Mouse (Mus musculus) hindbrain, embryonic 11.5 days (tissue): ENCODE data around the gene Wdr18. TPM values are rescaled to one million over a fixed set of nuclear protein-coding genes. Genes with fewer than 3 reads are reported as not detected.

Experiments
- ATAC-seq: fragments of 200-750 bp; cut with Nextera tagmentation; 2 replicates; pipeline ENCODE4 v1.8.0; 2017; ENCODE audit warnings: mild to moderate bottlenecking, moderate TSS enrichment, moderate library complexity; ENCODE audit not compliant: low FRiP score
- DNase-seq: peaks from one replicate; pipeline ENCODE4 v3.0.0-alpha.2; 2015; ENCODE audit warnings: low spot score
- H3K27ac ChIP-seq: fragments of 300-500 bp; sonication (generic); 2 replicates; pipeline ENCODE4 v1.5.1; 2014; ENCODE audit warnings: mild to moderate bottlenecking, low read depth, low read length
- H3K27me3 ChIP-seq: fragments of 300-500 bp; sonication (generic); 2 replicates; pipeline ENCODE4 v1.6.1; 2014; ENCODE audit warnings: mild to moderate bottlenecking, low read length, moderate library complexity, mixed read lengths; ENCODE audit not compliant: control insufficient read depth, insufficient read depth
- H3K36me3 ChIP-seq: fragments of 300-500 bp; sonication (generic); 2 replicates; pipeline ENCODE4 v1.6.1; 2014; ENCODE audit warnings: mild to moderate bottlenecking, low read length, moderate library complexity, mixed read lengths; ENCODE audit not compliant: control insufficient read depth, insufficient read depth
- H3K4me1 ChIP-seq: fragments of 300-500 bp; sonication (generic); replicated peaks from 2 replicates; pipeline ENCODE4 v1.6.1; 2014; ENCODE audit warnings: low read length, mixed read lengths; ENCODE audit not compliant: control insufficient read depth, insufficient read depth
- H3K4me2 ChIP-seq: fragments of 300-500 bp; sonication (generic); replicated peaks from 2 replicates; pipeline ENCODE4 v1.6.1; 2014; ENCODE audit warnings: mild to moderate bottlenecking, low read depth, low read length
- H3K4me3 ChIP-seq: fragments of 300-500 bp; sonication (generic); 2 replicates; pipeline ENCODE4 v1.5.1; 2014; ENCODE audit warnings: low read depth, low read length
- H3K9ac ChIP-seq: fragments of 300-500 bp; sonication (generic); 2 replicates; pipeline ENCODE4 v1.6.1; 2014; ENCODE audit warnings: low read depth, low read length
- H3K9me3 ChIP-seq: fragments of 300-500 bp; sonication (generic); 2 replicates; pipeline ENCODE4 v1.6.1; 2016; ENCODE audit warnings: low read length; ENCODE audit not compliant: control insufficient read depth
- WGBS: fragments of 180-500 bp; shearing (Covaris S2); extraction: QIAGEN DNeasy Blood & Tissue Kit; methylation state at CpG from one replicate; pipeline ENCODE4 v1.1.7; 2014; 5-methylcytosine and 5-hydroxymethylcytosine counted together
- polyA plus RNA-seq: library from polyadenylated mRNA; unstranded; fragments of >200 nt; fragmentation: Nextera tagmentation; extraction: Ambion mirVana; gene quantifications from 2 replicates; pipeline ENCODE4 v1.2.1, GENCODE M21; 2014

Wdr18 gene
- polyA plus RNA-seq, 1 experiment from 2014 or later, result 94.7 TPM

GRCm38 (mm10) chr10:79997819-79998218, 37.9 kb downstream of the Wdr18 start:
- H3K4me1 ChIP-seq, result peaks cover 4% of the 10 kb centered on the region
- WGBS, result 12% methylated on average over 15 of the region's 15 CpGs
- peak overlapping the region; percentile 66 for H3K4me2 ChIP-seq
- H3K36me3 ChIP-seq, result no peaks in the 10 kb centered on the region
- peak; percentile 26 for ATAC-seq
- H3K9ac ChIP-seq, result peak overlapping the region; percentile 45; the same call in 1 of the 2 replicates
- peaks cover 19% of the 10 kb centered on the region for H3K27me3 ChIP-seq
- peak overlapping the region; percentile 46 for H3K4me3 ChIP-seq
- no peaks in the 10 kb centered on the region for H3K9me3 ChIP-seq
- peak overlapping the region; percentile 58 for H3K27ac ChIP-seq
- DNase-seq, result no peak

GRCm38 (mm10) chr10:80001945-80002344, 42.0 kb downstream of the Wdr18 start:
- Histone ChIP-seq H3K9ac (no peak overlapping the region), H3K4me3 (no peak overlapping the region), H3K36me3 (no peaks in the 10 kb centered on the region), H3K27ac (no peak overlapping the region), H3K4me1 (peaks cover 4% of the 10 kb centered on the region), H3K9me3 (no peaks in the 10 kb centered on the region), H3K27me3 (peaks cover 26% of the 10 kb centered on the region), H3K4me2 (no peak overlapping the region)
- WGBS, result 66% methylated on average over 9 of the region's 9 CpGs
- DNase-seq, result no peak
- ATAC-seq, result no peak

- WGBS, result 20% methylated on average over 21 of the region's 21 CpGs
- peaks cover 26% of the 10 kb centered on the region for H3K27me3 ChIP-seq
- peaks cover 4% of the 10 kb centered on the region for H3K4me1 ChIP-seq
- no peaks in the 10 kb centered on the region for H3K9me3 ChIP-seq
- no peaks in the 10 kb centered on the region for H3K36me3 ChIP-seq
- DNase-seq (no peak), ATAC-seq (no peak)
- H3K4me3 ChIP-seq, result no peak overlapping the region
- no peak overlapping the region for H3K27ac ChIP-seq
- no peak overlapping the region for H3K9ac ChIP-seq
- H3K4me2 ChIP-seq, result no peak overlapping the region
Measured at GRCm38 (mm10) chr10:80002829-80003228, 42.9 kb downstream of the Wdr18 start.

- 0 out of 2 replicates have a peak, but pooled peaks cover 2% of the 10 kb centered on the region for H3K4me1 ChIP-seq
- no peak overlapping the region for H3K27ac ChIP-seq
- DNase-seq, result no peak
- 0 out of 2 replicates have a peak, but pooled peaks cover 3% of the 10 kb centered on the region for H3K36me3 ChIP-seq
- ATAC-seq, result no peak
- no peak overlapping the region for H3K4me3 ChIP-seq
- H3K9me3 ChIP-seq, result no peaks in the 10 kb centered on the region
- no peak overlapping the region for H3K4me2 ChIP-seq
- 60% methylated on average over 9 of the region's 9 CpGs for WGBS
- H3K9ac ChIP-seq, result no peak overlapping the region
- peaks cover 26% of the 10 kb centered on the region for H3K27me3 ChIP-seq
Measured at GRCm38 (mm10) chr10:80003374-80004232, 43.7 kb downstream of the Wdr18 start.

GRCm38 (mm10) chr10:80004233-80004705, 44.3 kb downstream of the Wdr18 start:
- ATAC-seq, result no peak
- Histone ChIP-seq H3K9me3 (no peaks in the 10 kb centered on the region), H3K27ac (no peak overlapping the region), H3K4me2 (no peak overlapping the region), H3K9ac (no peak overlapping the region), H3K4me3 (no peak overlapping the region), H3K27me3 (peaks cover 26% of the 10 kb centered on the region), H3K36me3 (0 out of 2 replicates have a peak, but pooled peaks cover 3% of the 10 kb centered on the region), H3K4me1 (0 out of 2 replicates have a peak, but pooled peaks cover 2% of the 10 kb centered on the region)
- DNase-seq, result no peak
- WGBS, result 96% methylated on average over 8 of the region's 8 CpGs

- H3K4me3 ChIP-seq, result no peak overlapping the region
- no peak overlapping the region for H3K27ac ChIP-seq
- peaks cover 3% of the 10 kb centered on the region; the same call in 1 of the 2 replicates for H3K9me3 ChIP-seq
- H3K36me3 ChIP-seq, result 0 out of 2 replicates have a peak, but pooled peaks cover 3% of the 10 kb centered on the region
- no peak overlapping the region for H3K4me2 ChIP-seq
- ATAC-seq, result no peak
- H3K4me1 ChIP-seq, result no peaks in the 10 kb centered on the region
- H3K27me3 ChIP-seq, result peaks cover 37% of the 10 kb centered on the region
- 87% methylated on average over 6 of the region's 6 CpGs for WGBS
- DNase-seq, result no peak
- H3K9ac ChIP-seq, result no peak overlapping the region
Measured at GRCm38 (mm10) chr10:80011740-80012139, 51.8 kb downstream of the Wdr18 start.

GRCm38 (mm10) chr10:80013609-80014008, 53.7 kb downstream of the Wdr18 start:
- peaks cover 37% of the 10 kb centered on the region for H3K27me3 ChIP-seq
- H3K4me3 ChIP-seq, result no peak overlapping the region
- WGBS, result 24% methylated on average over 25 of the region's 25 CpGs
- ATAC-seq (no peak), DNase-seq (no peak)
- no peak overlapping the region for H3K4me2 ChIP-seq
- H3K27ac ChIP-seq, result no peak overlapping the region
- H3K9ac ChIP-seq, result no peak overlapping the region
- no peaks in the 10 kb centered on the region for H3K36me3 ChIP-seq
- H3K4me1 ChIP-seq, result no peaks in the 10 kb centered on the region; the same call in 1 of the 2 replicates
- peaks cover 3% of the 10 kb centered on the region; the same call in 1 of the 2 replicates for H3K9me3 ChIP-seq

GRCm38 (mm10) chr10:80014484-80015290, 54.7 kb downstream of the Wdr18 start:
- WGBS, result 20% methylated on average over 28 of the region's 28 CpGs
- Histone ChIP-seq H3K4me1 (peaks cover 9% of the 10 kb centered on the region; the same call in 1 of the 2 replicates), H3K9ac (no peak overlapping the region), H3K27me3 (peaks cover 45% of the 10 kb centered on the region), H3K9me3 (peaks cover 3% of the 10 kb centered on the region; the same call in 1 of the 2 replicates), H3K27ac (no peak overlapping the region), H3K4me2 (no peak overlapping the region), H3K4me3 (no peak overlapping the region), H3K36me3 (no peaks in the 10 kb centered on the region)
- DNase-seq (no peak), ATAC-seq (no peak)
